In genomic region chr6:113799915-113800314, GRCm38 (mm10) we compare ENCODE assay signal across 18 mouse cellular contexts. TPM values are rescaled to one million over a fixed set of nuclear protein-coding genes. Genes with fewer than 3 reads are reported as not detected.
DNase-seq lines count a peak whose midpoint lies in the region; ATAC-seq and TF ChIP-seq lines count a peak whose summit lies in the region.
"Had no signal": no experiment of that assay in that cellular context is flagged by ENCODE, and none has a peak within 500 bp of the region (broad histone marks: within the 10 kb centered on the region; RNA-seq: fewer than 3 reads in every experiment).

No protein-coding gene starts in this region.

- no peak for DNase-seq in forebrain, postnatal 0 days
- no peak for DNase-seq in hindbrain, postnatal 0 days (ENCODE audit: low spot score)
- DNase-seq in neural tube, embryonic 10.5 days (ENCODE audit: extremely low spot score, low spot score): no peak
- DNase-seq in spleen, postnatal 36 days (ENCODE audit: low spot score in 2 of 2): no peak
- DNase-seq: adrenal gland, postnatal 14 days; cerebellum, adult 8-10 months; cerebellum, postnatal 36 days; heart, postnatal 4 days; kidney, adult 8-10 months; kidney, postnatal 14 days; layer of hippocampus, postnatal 36 days; thymus, adult 18-20 months; thymus, postnatal 36 days had no signal

- peak overlapping the region; percentile 65; the same call in 1 of the 2 replicates for H3K27ac ChIP-seq in forebrain, embryonic 12.5 days
- H3K27ac ChIP-seq in forebrain, postnatal 0 days (ENCODE audit: low read depth, low read length): no peak overlapping the region
- H3K27ac ChIP-seq in hindbrain, embryonic 15.5 days (replicated peaks): 0 out of 2 replicates have a peak overlapping the region, but pooled peaks have one; percentile 41
- no peak overlapping the region for H3K27ac ChIP-seq in hindbrain, postnatal 0 days
- H3K27ac ChIP-seq in neural tube, embryonic 13.5 days (replicated peaks): peak overlapping the region; percentile 76
- H3K27ac ChIP-seq: intestine, embryonic 15.5 days had no signal

- 0 out of 2 replicates have a peak, but pooled peaks cover 2% of the 10 kb centered on the region for H3K9me3 ChIP-seq in forebrain, embryonic 12.5 days
- H3K9me3 ChIP-seq in forebrain, postnatal 0 days (ENCODE audit: low read length): 0 out of 2 replicates have a peak, but pooled peaks cover under 1% of the 10 kb centered on the region
- H3K9me3 ChIP-seq in hindbrain, embryonic 15.5 days: no peaks in the 10 kb centered on the region
- peaks cover 1% of the 10 kb centered on the region; the same call in 1 of the 2 replicates for H3K9me3 ChIP-seq in hindbrain, postnatal 0 days (ENCODE audit: low read length)
- peaks cover 5% of the 10 kb centered on the region for H3K9me3 ChIP-seq in neural tube, embryonic 13.5 days
- H3K9me3 ChIP-seq: intestine, embryonic 15.5 days had no signal

- TF ChIP-seq CTCF in forebrain, postnatal 0 days (IDR thresholded peaks at IDR 0.05; ENCODE audit: low read depth): no peak
- TF ChIP-seq CTCF in hindbrain, postnatal 0 days (IDR thresholded peaks at IDR 0.05; ENCODE audit: low read depth): no peak

- peaks cover 18% of the 10 kb centered on the region for H3K27me3 ChIP-seq in forebrain, embryonic 12.5 days
- no peaks in the 10 kb centered on the region for H3K27me3 ChIP-seq in forebrain, postnatal 0 days (ENCODE audit: insufficient read depth, low read length)
- no peaks in the 10 kb centered on the region for H3K27me3 ChIP-seq in hindbrain, embryonic 15.5 days
- no peaks in the 10 kb centered on the region for H3K27me3 ChIP-seq in hindbrain, postnatal 0 days (ENCODE audit: insufficient read depth, low read length)
- H3K27me3 ChIP-seq in neural tube, embryonic 13.5 days: no peaks in the 10 kb centered on the region; the same call in 1 of the 2 replicates

- H3K36me3 ChIP-seq in forebrain, embryonic 12.5 days (replicated peaks): peaks cover 11% of the 10 kb centered on the region
- H3K36me3 ChIP-seq in forebrain, postnatal 0 days (ENCODE audit: insufficient read depth): peaks cover 43% of the 10 kb centered on the region
- H3K36me3 ChIP-seq in hindbrain, embryonic 15.5 days: peaks cover 29% of the 10 kb centered on the region
- peaks cover 34% of the 10 kb centered on the region for H3K36me3 ChIP-seq in hindbrain, postnatal 0 days (ENCODE audit: insufficient read depth, low read length)
- H3K36me3 ChIP-seq in neural tube, embryonic 13.5 days: peaks cover 33% of the 10 kb centered on the region
- H3K36me3 ChIP-seq: heart, embryonic 10.5 days; intestine, embryonic 15.5 days had no signal

- H3K4me3 ChIP-seq in forebrain, embryonic 12.5 days (replicated peaks): no peak overlapping the region
- no peak overlapping the region for H3K4me3 ChIP-seq in forebrain, postnatal 0 days (ENCODE audit: low read depth, low read length)
- no peak overlapping the region for H3K4me3 ChIP-seq in hindbrain, embryonic 15.5 days
- H3K4me3 ChIP-seq in hindbrain, postnatal 0 days (ENCODE audit: low read length): no peak overlapping the region
- no peak overlapping the region for H3K4me3 ChIP-seq in neural tube, embryonic 13.5 days
- H3K4me3 ChIP-seq: heart, embryonic 10.5 days; intestine, embryonic 15.5 days had no signal

- no peak overlapping the region for H3K9ac ChIP-seq in forebrain, embryonic 12.5 days
- no peak overlapping the region for H3K9ac ChIP-seq in forebrain, postnatal 0 days
- no peak overlapping the region for H3K9ac ChIP-seq in hindbrain, embryonic 15.5 days
- H3K9ac ChIP-seq in hindbrain, postnatal 0 days (replicated peaks; ENCODE audit: low read length): no peak overlapping the region
- no peak overlapping the region for H3K9ac ChIP-seq in neural tube, embryonic 13.5 days
- H3K9ac ChIP-seq: intestine, embryonic 15.5 days had no signal

- 67% methylated on average over 3 of the region's 3 CpGs for WGBS in forebrain, embryonic 12.5 days
- WGBS in forebrain, postnatal 0 days: 64% methylated on average over 3 of the region's 3 CpGs
- WGBS in hindbrain, embryonic 15.5 days: 79% methylated on average over 3 of the region's 3 CpGs
- 66% methylated on average over 3 of the region's 3 CpGs for WGBS in hindbrain, postnatal 0 days
- WGBS in neural tube, embryonic 13.5 days: 68% methylated on average over 3 of the region's 3 CpGs

- no peak for ATAC-seq in forebrain, embryonic 12.5 days (ENCODE audit: low FRiP score)
- no peak for ATAC-seq in forebrain, postnatal 0 days
- no peak for ATAC-seq in hindbrain, embryonic 15.5 days (ENCODE audit: low FRiP score, low read depth)
- no peak for ATAC-seq in hindbrain, postnatal 0 days
- ATAC-seq in neural tube, embryonic 13.5 days (ENCODE audit: low read depth): no peak
- ATAC-seq: intestine, embryonic 15.5 days had no signal

- no peak overlapping the region for H3K4me2 ChIP-seq in forebrain, embryonic 12.5 days
- no peak overlapping the region for H3K4me2 ChIP-seq in forebrain, postnatal 0 days (ENCODE audit: low read depth)
- no peak overlapping the region for H3K4me2 ChIP-seq in hindbrain, embryonic 15.5 days
- H3K4me2 ChIP-seq in hindbrain, postnatal 0 days (ENCODE audit: low read depth, low read length): no peak overlapping the region
- no peak overlapping the region for H3K4me2 ChIP-seq in neural tube, embryonic 13.5 days
- H3K4me2 ChIP-seq: intestine, embryonic 15.5 days had no signal

- peaks cover 32% of the 10 kb centered on the region for H3K4me1 ChIP-seq in forebrain, embryonic 12.5 days
- peaks cover 6% of the 10 kb centered on the region; the same call in 1 of the 2 replicates for H3K4me1 ChIP-seq in forebrain, postnatal 0 days (ENCODE audit: insufficient read depth)
- peaks cover 18% of the 10 kb centered on the region for H3K4me1 ChIP-seq in hindbrain, embryonic 15.5 days (replicated peaks)
- H3K4me1 ChIP-seq in hindbrain, postnatal 0 days (ENCODE audit: insufficient read depth, low read length): peaks cover 6% of the 10 kb centered on the region; the same call in 1 of the 2 replicates
- peaks cover 48% of the 10 kb centered on the region for H3K4me1 ChIP-seq in neural tube, embryonic 13.5 days (replicated peaks)

RNA-seq across cellular contexts. Expression of gene Sec13, which starts 59.4 kb away (rescaled TPM):
- polyA plus RNA-seq in forebrain, embryonic 12.5 days (2016; fragmentation: Nextera tagmentation; extraction: Ambion mirVana): 230 and 237 TPM in 2 replicates
- total RNA-seq in forebrain, postnatal 0 days (2014; rRNA removed): 167 and 189 TPM in 2 replicates
- polyA plus RNA-seq in forebrain, postnatal 0 days (2015; fragmentation: Nextera tagmentation; extraction: Ambion mirVana): 183 and 194 TPM in 2 replicates
- 200 TPM in 2 replicates for polyA plus RNA-seq in hindbrain, embryonic 15.5 days (2015; fragmentation: Nextera tagmentation; extraction: Ambion mirVana)
- total RNA-seq in hindbrain, postnatal 0 days (2014; rRNA removed): 129 and 141 TPM in 2 replicates
- polyA plus RNA-seq in hindbrain, postnatal 0 days (2015; fragmentation: Nextera tagmentation; extraction: Ambion mirVana): 171 and 174 TPM in 2 replicates
- 218 and 236 TPM in 2 replicates for polyA plus RNA-seq in neural tube, embryonic 13.5 days (2015; fragmentation: Nextera tagmentation; extraction: Ambion mirVana)

Comparison
In these comparisons a context has a peak if more than half of its experiments do, and no peak if none do; other contexts are left out.
1. H3K27ac ChIP-seq: peak in forebrain, embryonic 12.5 days (single experiment), hindbrain, embryonic 15.5 days (single experiment) and neural tube, embryonic 13.5 days (single experiment); none in forebrain, postnatal 0 days (single experiment) and hindbrain, postnatal 0 days (single experiment).